Mouse (Mus musculus) right cerebral cortex, postnatal 14 days (tissue): ENCODE results near the gene Gm28363.
"Not testable (repeated sequence)": the region's sequence is repeated elsewhere in the genome, so short reads cannot be mapped to it uniquely, and the experiment has no call there.

ENCODE experiments used
- DNase-seq: peaks from one replicate; pipeline ENCODE4 v3.0.0; 2022

The Gm28363 gene

DNA sequence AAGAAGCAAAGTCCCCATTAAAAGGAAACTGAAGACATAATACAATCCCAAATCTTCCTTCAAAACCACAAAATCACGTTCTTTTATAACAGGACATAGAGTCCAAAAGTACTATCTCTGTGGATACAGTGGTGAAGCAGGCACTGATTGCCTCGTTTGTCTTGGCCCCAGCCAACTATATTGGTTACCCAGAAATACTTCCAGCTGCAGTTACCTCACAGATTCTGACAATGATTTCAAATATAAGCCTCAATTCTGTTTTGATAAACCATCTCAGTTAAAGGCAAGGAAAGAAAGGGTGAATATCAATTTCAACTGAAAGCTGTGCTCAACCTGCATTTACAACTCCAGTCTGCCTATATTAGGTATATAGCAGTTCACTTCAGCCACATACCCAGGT lies at the start of gene Gm28363:
TSS of gene Gm28363 (plus strand) at position 301 of the 400 bp plus-strand sequence.
- not testable (repeated sequence) for DNase-seq

DNA sequence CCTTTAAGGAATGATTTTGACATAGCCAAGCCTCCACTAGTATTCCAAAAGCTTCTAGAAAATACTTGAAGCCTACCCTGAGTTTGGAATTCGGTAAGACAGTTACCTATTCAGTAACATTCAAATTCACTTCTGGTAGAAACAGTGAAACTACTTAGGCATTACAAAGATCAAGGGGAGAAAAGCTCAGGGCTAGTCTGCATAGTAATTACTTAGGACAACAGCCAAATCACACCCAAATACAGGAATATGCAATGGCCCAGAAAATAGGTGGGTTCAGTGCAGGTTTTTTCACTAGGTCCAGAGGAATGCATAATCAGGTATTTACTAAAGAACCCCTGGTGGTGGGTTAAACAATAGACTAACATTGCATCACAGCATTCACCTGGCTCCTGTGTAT lies 46.7 kb upstream of the Gm28363 start:
- not testable (repeated sequence) for DNase-seq
